Mouse (Mus musculus): Measurements from ENCODE around the gene Rab11a. TPM values are rescaled to one million over a fixed set of nuclear protein-coding genes. Genes with fewer than 3 reads are reported as not detected.
A peak's percentile ranks its signal among the peaks of the same experiment; 100 is the strongest.

Gene Rab11a
- polyA plus RNA-seq, 1 experiment, result 793 TPM

DNA sequence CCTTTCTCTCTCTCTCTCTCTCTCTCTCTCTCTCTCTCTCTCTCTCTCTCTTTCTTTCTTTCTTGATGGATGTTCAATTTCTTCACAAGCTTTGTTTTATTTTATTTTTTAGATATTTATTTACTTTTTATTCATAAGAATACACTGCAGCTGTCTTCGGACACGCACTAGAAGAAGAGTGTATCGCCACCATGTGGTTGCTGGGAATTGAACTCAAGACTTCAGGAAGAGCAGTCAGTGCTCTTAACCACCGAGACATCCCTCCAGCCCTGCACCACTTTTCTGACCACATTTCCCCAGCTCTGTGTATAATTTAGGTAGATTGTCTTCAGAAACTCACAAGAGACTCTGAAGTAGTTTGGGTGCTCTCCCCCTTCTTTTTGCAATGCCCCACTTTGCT, 36.4 kb upstream of the Rab11a start:
- Histone ChIP-seq H3K4me1 (peaks cover 55% of the 10 kb centered on the region), H3K9me3 (no peaks in the 10 kb centered on the region), H3K4me3 (replicated peaks) (no peak overlapping the region), H3K27me3 (replicated peaks) (peaks cover 4% of the 10 kb centered on the region), H3K36me3 (replicated peaks; ENCODE audit: low read length) (no peaks in the 10 kb centered on the region)
- TF ChIP-seq GATA1 (IDR thresholded peaks at IDR 0.05; ENCODE audit: borderline replicate concordance, low read length), result no peak

DNA sequence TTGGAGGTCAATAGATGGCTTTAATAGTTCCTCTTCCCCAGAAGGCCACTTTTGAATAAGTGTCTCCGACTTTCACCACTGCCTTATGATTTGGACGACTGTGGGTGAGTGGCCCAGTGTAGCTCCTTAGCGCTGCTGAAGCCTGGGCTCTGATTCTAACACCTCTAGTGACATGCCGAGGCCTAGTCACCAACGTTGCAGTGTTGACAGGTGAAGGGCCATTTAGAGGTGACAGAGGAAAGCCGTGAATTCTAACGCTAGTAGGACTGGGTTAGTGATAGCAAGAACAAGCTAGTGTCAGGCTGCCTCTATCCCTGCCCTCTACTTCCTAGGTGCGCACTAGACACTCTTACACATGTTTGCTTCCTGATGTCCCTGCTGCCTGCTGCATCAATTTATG, 35.7 kb upstream of the Rab11a start:
- H3K27me3 ChIP-seq (replicated peaks), result peaks cover 4% of the 10 kb centered on the region
- TF ChIP-seq GATA1 (IDR thresholded peaks at IDR 0.05; ENCODE audit: borderline replicate concordance, low read length), result no peak
- no peak for TF ChIP-seq FLI1 (IDR thresholded peaks at IDR 0.05; ENCODE audit: low read length)
- no peaks in the 10 kb centered on the region for H3K36me3 ChIP-seq (replicated peaks; ENCODE audit: low read length)
- no peak overlapping the region for H3K4me3 ChIP-seq (replicated peaks)
- H3K4me1 ChIP-seq, result peaks cover 54% of the 10 kb centered on the region
- H3K9me3 ChIP-seq, result no peaks in the 10 kb centered on the region

- Histone ChIP-seq H3K4me1 (peaks cover 42% of the 10 kb centered on the region), H3K27me3 (replicated peaks) (peaks cover 4% of the 10 kb centered on the region), H3K4me3 (replicated peaks) (peak overlapping the region; percentile 71), H3K36me3 (replicated peaks; ENCODE audit: low read length) (no peaks in the 10 kb centered on the region), H3K9me3 (no peaks in the 10 kb centered on the region; the same call in 1 of the 2 replicates)
- TF ChIP-seq FLI1 (IDR thresholded peaks at IDR 0.05; ENCODE audit: low read length) (no peak), GATA1 (IDR thresholded peaks at IDR 0.05; ENCODE audit: borderline replicate concordance, low read length) (no peak)
Measured at GRCm38 (mm10) chr9:64771236-64771635, 33.7 kb upstream of the Rab11a start.

- H3K4me3 ChIP-seq (replicated peaks), result no peak overlapping the region
- H3K36me3 ChIP-seq (replicated peaks; ENCODE audit: low read length), result no peaks in the 10 kb centered on the region
- H3K27me3 ChIP-seq (replicated peaks), result peaks cover 4% of the 10 kb centered on the region
- H3K9me3 ChIP-seq, result no peaks in the 10 kb centered on the region; the same call in 1 of the 2 replicates
- peaks cover 37% of the 10 kb centered on the region for H3K4me1 ChIP-seq
- no peak for TF ChIP-seq GATA1 (IDR thresholded peaks at IDR 0.05; ENCODE audit: borderline replicate concordance, low read length)
- TF ChIP-seq FLI1 (IDR thresholded peaks at IDR 0.05; ENCODE audit: low read length), result no peak
Measured at GRCm38 (mm10) chr9:64770411-64770849, 32.9 kb upstream of the Rab11a start.

GRCm38 (mm10) chr9:64769911-64770310, 32.4 kb upstream of the Rab11a start:
- Histone ChIP-seq H3K36me3 (replicated peaks; ENCODE audit: low read length) (no peaks in the 10 kb centered on the region), H3K4me1 (peaks cover 31% of the 10 kb centered on the region), H3K27me3 (replicated peaks) (peaks cover 4% of the 10 kb centered on the region), H3K4me3 (replicated peaks) (no peak overlapping the region), H3K9me3 (no peaks in the 10 kb centered on the region; the same call in 1 of the 2 replicates)
- TF ChIP-seq GATA1 (IDR thresholded peaks at IDR 0.05; ENCODE audit: borderline replicate concordance, low read length) (no peak), FLI1 (IDR thresholded peaks at IDR 0.05; ENCODE audit: low read length) (no peak)

GRCm38 (mm10) chr9:64769066-64769695, 31.6 kb upstream of the Rab11a start:
- Histone ChIP-seq H3K4me3 (replicated peaks) (no peak overlapping the region), H3K27me3 (replicated peaks) (peaks cover 4% of the 10 kb centered on the region), H3K36me3 (replicated peaks; ENCODE audit: low read length) (no peaks in the 10 kb centered on the region), H3K4me1 (peaks cover 28% of the 10 kb centered on the region), H3K9me3 (no peaks in the 10 kb centered on the region; the same call in 1 of the 2 replicates)
- TF ChIP-seq GATA1 (IDR thresholded peaks at IDR 0.05; ENCODE audit: borderline replicate concordance, low read length) (no peak), FLI1 (IDR thresholded peaks at IDR 0.05; ENCODE audit: low read length) (no peak)

- no peaks in the 10 kb centered on the region; the same call in 1 of the 2 replicates for H3K9me3 ChIP-seq
- TF ChIP-seq FLI1 (IDR thresholded peaks at IDR 0.05; ENCODE audit: low read length) (no peak), GATA1 (IDR thresholded peaks at IDR 0.05; ENCODE audit: borderline replicate concordance, low read length) (no peak)
- no peaks in the 10 kb centered on the region for H3K36me3 ChIP-seq (replicated peaks; ENCODE audit: low read length)
Measured at GRCm38 (mm10) chr9:64767796-64768195, 30.2 kb upstream of the Rab11a start.

GRCm38 (mm10) chr9:64766136-64766535, 28.6 kb upstream of the Rab11a start:
- TF ChIP-seq FLI1 (IDR thresholded peaks at IDR 0.05; ENCODE audit: low read length), result no peak
- TF ChIP-seq GATA1 (IDR thresholded peaks at IDR 0.05; ENCODE audit: borderline replicate concordance, low read length), result no peak
- Histone ChIP-seq H3K4me1 (peaks cover 12% of the 10 kb centered on the region), H3K4me3 (replicated peaks) (no peak overlapping the region), H3K9me3 (no peaks in the 10 kb centered on the region; the same call in 1 of the 2 replicates), H3K36me3 (replicated peaks; ENCODE audit: low read length) (no peaks in the 10 kb centered on the region), H3K27me3 (replicated peaks) (peaks cover 2% of the 10 kb centered on the region)

More at GRCm38 (mm10) chr9:64767796-64768195, 30.2 kb upstream of the Rab11a start:
- no peak overlapping the region for H3K4me3 ChIP-seq (replicated peaks)
- peaks cover 6% of the 10 kb centered on the region for H3K27me3 ChIP-seq (replicated peaks)
- peaks cover 22% of the 10 kb centered on the region for H3K4me1 ChIP-seq

GRCm38 (mm10) chr9:64764824-64765223, 27.3 kb upstream of the Rab11a start:
- TF ChIP-seq FLI1 (IDR thresholded peaks at IDR 0.05; ENCODE audit: low read length), result no peak
- TF ChIP-seq GATA1 (IDR thresholded peaks at IDR 0.05; ENCODE audit: borderline replicate concordance, low read length), result no peak
- Histone ChIP-seq H3K36me3 (replicated peaks; ENCODE audit: low read length) (no peaks in the 10 kb centered on the region), H3K4me3 (replicated peaks) (no peak overlapping the region), H3K27me3 (replicated peaks) (peaks cover 2% of the 10 kb centered on the region), H3K9me3 (no peaks in the 10 kb centered on the region; the same call in 1 of the 2 replicates), H3K4me1 (peaks cover 3% of the 10 kb centered on the region; the same call in 1 of the 2 replicates)

DNA sequence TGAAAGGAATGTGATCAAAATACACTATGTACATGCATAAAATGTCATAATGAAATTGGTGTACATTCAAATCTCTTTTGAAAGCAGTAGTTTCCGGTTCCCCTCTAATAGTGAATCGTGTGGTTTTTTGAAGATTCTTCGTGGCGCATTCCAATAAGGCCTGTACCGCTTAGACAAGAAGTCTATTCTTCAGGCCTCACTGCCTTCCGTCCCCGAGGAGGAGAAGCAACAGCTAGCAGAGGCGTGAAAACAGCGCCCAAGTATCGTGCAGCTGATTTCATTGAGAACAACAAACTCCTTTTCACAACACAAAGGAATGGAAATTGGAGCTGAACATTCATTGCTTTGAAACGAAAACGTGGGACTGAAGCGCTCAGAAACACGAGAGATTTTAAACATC, 20.5 kb upstream of the Rab11a start:
- TF ChIP-seq GATA1 (IDR thresholded peaks at IDR 0.05; ENCODE audit: borderline replicate concordance, low read length) (no peak), FLI1 (IDR thresholded peaks at IDR 0.05; ENCODE audit: low read length) (no peak)
- Histone ChIP-seq H3K4me3 (replicated peaks) (no peak overlapping the region), H3K4me1 (peaks cover 4% of the 10 kb centered on the region), H3K36me3 (replicated peaks; ENCODE audit: low read length) (no peaks in the 10 kb centered on the region), H3K9me3 (no peaks in the 10 kb centered on the region), H3K27me3 (replicated peaks) (no peaks in the 10 kb centered on the region)

All from megakaryocyte, embryonic 14.5 days (primary cell).